Mouse (Mus musculus) midbrain, embryonic 11.5 days (tissue): ENCODE measurements at regions not wholly inside any gene's neighbourhood (a gene's known extent, or its start where the extent isn't known, plus 50 kb on each side); places are given as distances from the start of the nearest gene placed in this dataset.

Source experiments
- ATAC-seq: fragments of 200-750 bp; cut with Nextera tagmentation; 2 replicates; pipeline ENCODE4 v1.8.0; 2017; ENCODE audit warnings: moderate TSS enrichment, moderate library complexity; ENCODE audit not compliant: low FRiP score
- DNase-seq: peaks from one replicate; pipeline ENCODE4 v3.0.0; 2015; ENCODE audit warnings: low spot score; ENCODE audit errors: missing footprints
- H3K27ac ChIP-seq: fragments of 300-500 bp; sonication (generic); 2 replicates; pipeline ENCODE4 v1.5.1; 2014; ENCODE audit warnings: low read depth, low read length
- H3K27me3 ChIP-seq: fragments of 300-500 bp; sonication (generic); 2 replicates; pipeline ENCODE4 v1.6.1; 2014; ENCODE audit warnings: mild to moderate bottlenecking, low read length, moderate library complexity, mixed read lengths; ENCODE audit not compliant: control insufficient read depth, insufficient read depth
- H3K36me3 ChIP-seq: fragments of 300-500 bp; sonication (generic); 2 replicates; pipeline ENCODE4 v1.6.1; 2014; ENCODE audit warnings: mild to moderate bottlenecking, low read length, moderate library complexity, mixed read lengths; ENCODE audit not compliant: control insufficient read depth, insufficient read depth
- H3K4me1 ChIP-seq: fragments of 300-500 bp; sonication (generic); 2 replicates; pipeline ENCODE4 v1.6.1; 2014; ENCODE audit warnings: low read length; ENCODE audit not compliant: control insufficient read depth, insufficient read depth
- H3K4me2 ChIP-seq: fragments of 300-500 bp; sonication (generic); 2 replicates; pipeline ENCODE4 v1.6.1; 2014; ENCODE audit warnings: mild to moderate bottlenecking, moderate library complexity
- H3K4me3 ChIP-seq: fragments of 300-500 bp; sonication (generic); 2 replicates; pipeline ENCODE4 v1.5.1; 2014; ENCODE audit warnings: low read depth, low read length
- H3K9ac ChIP-seq: fragments of 300-500 bp; sonication (generic); 2 replicates; pipeline ENCODE4 v1.6.1; 2014; ENCODE audit warnings: low read length
- H3K9me3 ChIP-seq: fragments of 300-500 bp; sonication (generic); 2 replicates; pipeline ENCODE4 v1.6.1; 2016; ENCODE audit warnings: low read length; ENCODE audit not compliant: control insufficient read depth
- WGBS: fragments of 180-500 bp; shearing (Covaris S2); extraction: QIAGEN DNeasy Blood & Tissue Kit; methylation state at CpG from one replicate; pipeline ENCODE4 v1.1.7; 2014; 5-methylcytosine and 5-hydroxymethylcytosine counted together

DNA sequence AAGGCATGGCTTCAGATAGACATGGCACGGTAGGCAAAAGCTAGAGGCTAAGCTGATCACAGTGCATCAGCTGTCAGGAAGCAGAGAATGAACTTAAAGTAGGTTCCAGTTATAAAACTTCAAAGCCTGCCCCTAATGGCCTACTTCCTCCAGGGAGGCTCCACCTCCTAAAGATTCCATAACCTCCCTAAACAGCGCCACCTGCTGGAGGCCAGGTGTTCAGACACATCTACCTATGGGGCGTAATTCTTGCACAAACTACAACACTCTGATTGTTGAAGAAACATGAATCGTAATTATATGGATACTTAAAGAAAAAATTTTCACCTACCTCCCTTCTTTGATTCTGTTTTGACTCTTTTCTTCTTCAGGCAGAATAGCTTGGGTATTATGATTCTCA is 277.0 kb upstream of the Tmem132c start:
- H3K9me3 ChIP-seq, result no peaks in the 10 kb centered on the region
- DNase-seq (no peak), ATAC-seq (no peak)
- no peaks in the 10 kb centered on the region for H3K27me3 ChIP-seq
- H3K4me2 ChIP-seq, result no peak overlapping the region
- 92% methylated on average over 4 of the region's 4 CpGs for WGBS
- no peaks in the 10 kb centered on the region for H3K36me3 ChIP-seq
- H3K4me1 ChIP-seq, result no peaks in the 10 kb centered on the region
- H3K4me3 ChIP-seq, result no peak overlapping the region
- no peak overlapping the region for H3K9ac ChIP-seq
- no peak overlapping the region for H3K27ac ChIP-seq

DNA sequence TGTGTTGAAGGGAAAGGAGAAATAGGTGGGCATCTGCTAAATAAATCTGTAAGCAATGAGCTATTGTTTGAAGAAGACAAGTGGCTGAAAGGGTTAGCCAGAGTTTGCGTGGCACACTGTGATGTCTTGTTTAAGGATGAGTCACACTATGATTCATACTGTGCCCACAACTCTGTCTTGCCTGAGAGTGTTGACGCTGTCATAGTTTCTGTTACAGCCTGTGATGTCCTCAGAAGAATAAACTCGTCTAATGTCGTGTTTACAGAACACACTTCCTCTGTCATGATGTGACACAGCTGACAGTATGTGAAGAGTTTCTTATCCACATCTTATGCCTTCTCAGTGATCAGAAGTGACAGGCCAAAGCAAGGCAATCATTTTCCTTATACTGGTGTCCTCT is 274.5 kb upstream of the Tmem132c start:
- Histone ChIP-seq H3K27ac (no peak overlapping the region), H3K27me3 (no peaks in the 10 kb centered on the region), H3K9me3 (no peaks in the 10 kb centered on the region), H3K9ac (no peak overlapping the region), H3K4me1 (no peaks in the 10 kb centered on the region), H3K36me3 (no peaks in the 10 kb centered on the region), H3K4me2 (no peak overlapping the region), H3K4me3 (no peak overlapping the region)
- DNase-seq, result no peak
- 85% methylated on average over 4 of the region's 4 CpGs for WGBS
- no peak for ATAC-seq

DNA sequence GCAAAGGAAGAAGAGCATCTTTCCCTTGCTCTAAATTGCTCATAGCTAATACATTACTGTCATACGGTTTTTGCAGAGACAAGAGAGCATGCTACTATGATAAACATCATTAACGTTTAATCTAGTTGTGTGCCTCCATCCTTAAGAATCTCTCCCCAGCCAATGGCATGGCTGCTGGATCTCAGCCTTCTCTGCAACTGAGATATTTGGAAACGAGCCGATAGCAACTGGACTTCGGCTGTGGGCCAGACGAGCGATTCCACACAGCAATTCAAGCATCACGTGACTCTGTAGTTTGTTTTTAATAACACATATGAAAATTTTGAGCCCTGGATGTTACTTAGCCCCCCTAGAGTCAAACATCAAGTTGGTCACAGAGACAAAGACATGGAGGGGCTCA is 272.2 kb upstream of the Tmem132c start:
- no peaks in the 10 kb centered on the region for H3K4me1 ChIP-seq
- no peak overlapping the region for H3K4me2 ChIP-seq
- no peaks in the 10 kb centered on the region for H3K27me3 ChIP-seq
- H3K4me3 ChIP-seq, result no peak overlapping the region
- no peak for ATAC-seq
- H3K27ac ChIP-seq, result no peak overlapping the region
- no peaks in the 10 kb centered on the region for H3K36me3 ChIP-seq
- DNase-seq, result no peak
- WGBS, result 90% methylated on average over 8 of the region's 8 CpGs
- H3K9me3 ChIP-seq, result no peaks in the 10 kb centered on the region
- H3K9ac ChIP-seq, result no peak overlapping the region

DNA sequence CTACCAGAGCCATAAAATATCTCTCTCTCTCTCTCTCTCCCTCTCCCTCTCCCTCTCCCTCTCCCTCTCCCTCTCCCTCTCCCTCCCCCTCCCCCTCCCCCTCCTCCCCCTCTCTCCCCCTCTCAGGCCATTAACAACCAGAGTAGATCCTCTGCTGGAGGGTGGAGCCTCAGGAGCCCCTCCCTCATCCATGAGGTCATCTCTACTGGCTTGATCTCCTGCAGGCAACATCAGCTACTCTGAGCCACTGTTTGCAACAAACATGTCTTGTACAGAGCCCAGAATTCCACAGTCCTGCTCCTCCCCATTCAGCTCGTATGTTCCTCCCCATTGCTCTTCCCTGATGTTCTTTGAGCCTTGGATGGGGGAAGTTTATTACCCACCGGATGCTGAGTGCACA is 270.3 kb upstream of the Tmem132c start:
- DNase-seq (no peak), ATAC-seq (no peak)
- WGBS, result 84% methylated on average over 2 of the region's 2 CpGs
- no peaks in the 10 kb centered on the region for H3K36me3 ChIP-seq
- H3K9ac ChIP-seq, result no peak overlapping the region
- H3K27ac ChIP-seq, result no peak overlapping the region
- H3K9me3 ChIP-seq, result no peaks in the 10 kb centered on the region
- no peaks in the 10 kb centered on the region for H3K4me1 ChIP-seq
- H3K27me3 ChIP-seq, result no peaks in the 10 kb centered on the region
- H3K4me2 ChIP-seq, result no peak overlapping the region
- H3K4me3 ChIP-seq, result no peak overlapping the region

DNA sequence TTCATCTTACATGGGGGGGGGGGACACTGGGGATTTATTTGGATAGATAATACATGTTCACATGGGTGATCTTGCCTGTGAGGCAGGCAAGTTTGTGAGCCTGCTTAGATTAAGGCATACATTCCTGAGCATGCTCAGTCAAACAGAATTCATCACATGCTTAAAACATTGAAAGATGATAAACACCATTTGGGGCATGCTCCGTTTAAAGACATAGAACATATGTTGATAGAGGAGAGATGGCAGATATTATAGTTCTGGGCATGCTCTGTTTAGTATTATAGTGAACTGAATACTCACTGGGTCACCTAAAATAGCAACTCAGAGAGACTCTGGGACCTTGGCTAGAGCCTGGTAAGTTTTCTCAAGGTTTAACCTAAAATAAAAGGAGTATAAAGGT is 269.6 kb upstream of the Tmem132c start:
- Histone ChIP-seq H3K9me3 (no peaks in the 10 kb centered on the region), H3K27me3 (no peaks in the 10 kb centered on the region), H3K4me1 (no peaks in the 10 kb centered on the region), H3K4me2 (no peak overlapping the region), H3K4me3 (no peak overlapping the region), H3K9ac (no peak overlapping the region), H3K36me3 (no peaks in the 10 kb centered on the region), H3K27ac (no peak overlapping the region)
- no peak for ATAC-seq
- 84% methylated on average over 1 of the region's 1 CpGs for WGBS
- no peak for DNase-seq

DNA sequence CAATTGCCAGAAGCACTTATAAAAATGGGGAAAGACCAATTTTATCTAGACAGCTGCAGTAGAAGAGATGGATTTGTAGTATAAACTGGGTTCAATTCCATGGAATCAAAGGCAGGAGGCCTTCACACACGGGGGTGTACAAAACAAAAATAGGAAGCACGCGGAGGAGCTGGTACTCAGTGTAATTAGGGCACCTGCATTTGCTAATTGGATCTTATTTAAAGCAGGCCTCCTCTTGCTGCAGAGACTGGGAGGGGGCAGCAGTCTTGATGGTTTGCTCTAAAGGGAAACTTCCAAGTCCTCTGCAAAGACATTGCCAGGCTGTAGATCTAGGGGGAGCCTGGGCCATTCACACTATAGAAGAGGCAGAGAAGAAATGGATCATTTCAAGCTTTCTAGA is 268.2 kb upstream of the Tmem132c start:
- H3K4me1 ChIP-seq, result no peaks in the 10 kb centered on the region
- H3K4me3 ChIP-seq, result no peak overlapping the region
- 50% methylated on average over 3 of the region's 3 CpGs for WGBS
- no peak overlapping the region for H3K9ac ChIP-seq
- no peaks in the 10 kb centered on the region for H3K9me3 ChIP-seq
- DNase-seq, result no peak
- no peaks in the 10 kb centered on the region for H3K27me3 ChIP-seq
- no peaks in the 10 kb centered on the region for H3K36me3 ChIP-seq
- ATAC-seq, result no peak
- H3K27ac ChIP-seq, result no peak overlapping the region
- no peak overlapping the region for H3K4me2 ChIP-seq

DNA sequence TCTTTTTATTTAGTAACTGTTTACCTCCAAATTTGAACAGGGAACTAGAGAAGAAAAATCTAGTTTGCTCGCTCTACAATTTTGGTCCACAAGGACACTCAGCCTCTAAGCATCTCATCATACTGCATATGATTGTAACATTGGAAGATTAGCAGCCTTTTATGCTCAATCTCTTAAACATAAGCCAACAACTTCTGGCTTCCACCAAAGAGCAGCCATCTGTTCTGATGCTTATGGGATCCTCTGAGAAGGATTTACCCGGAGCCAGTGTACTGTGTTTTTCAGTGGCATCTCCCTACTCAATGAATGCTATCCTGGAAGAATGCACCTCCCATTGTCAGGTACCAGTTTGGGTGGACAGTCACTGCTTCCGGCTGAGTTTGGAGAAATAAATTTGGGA is 267.0 kb upstream of the Tmem132c start:
- no peak for ATAC-seq
- DNase-seq, result no peak
- H3K27me3 ChIP-seq, result no peaks in the 10 kb centered on the region
- no peaks in the 10 kb centered on the region for H3K9me3 ChIP-seq
- H3K4me2 ChIP-seq, result no peak overlapping the region
- no peaks in the 10 kb centered on the region for H3K4me1 ChIP-seq
- H3K27ac ChIP-seq, result no peak overlapping the region
- H3K9ac ChIP-seq, result no peak overlapping the region
- H3K36me3 ChIP-seq, result no peaks in the 10 kb centered on the region
- H3K4me3 ChIP-seq, result no peak overlapping the region
- 82% methylated on average over 3 of the region's 3 CpGs for WGBS

DNA sequence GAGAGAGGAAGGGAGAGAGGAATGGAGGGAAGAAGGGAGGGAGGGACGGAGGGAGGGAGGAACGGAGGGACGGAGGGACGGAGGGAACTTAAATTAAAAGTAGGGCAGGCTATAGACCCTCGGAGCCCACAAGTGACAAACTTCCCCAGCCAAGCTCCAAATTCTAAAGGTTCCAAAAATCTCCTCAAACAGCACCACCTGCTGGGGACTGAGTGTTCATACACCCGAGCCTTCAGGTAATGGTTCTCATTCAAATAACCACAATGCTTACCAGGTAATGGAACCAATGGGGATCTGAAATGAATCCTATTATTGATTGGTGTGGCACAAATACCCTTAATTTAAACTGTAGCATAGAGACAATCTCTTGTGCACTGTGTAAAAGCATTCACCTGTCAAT is 246.0 kb upstream of the Tmem132c start:
- Histone ChIP-seq H3K27me3 (no peaks in the 10 kb centered on the region), H3K9me3 (no peaks in the 10 kb centered on the region), H3K4me2 (no peak overlapping the region), H3K36me3 (no peaks in the 10 kb centered on the region), H3K4me1 (no peaks in the 10 kb centered on the region), H3K4me3 (no peak overlapping the region), H3K27ac (no peak overlapping the region), H3K9ac (no peak overlapping the region)
- DNase-seq, result no peak
- WGBS, result 62% methylated on average over 6 of the region's 6 CpGs
- no peak for ATAC-seq

DNA sequence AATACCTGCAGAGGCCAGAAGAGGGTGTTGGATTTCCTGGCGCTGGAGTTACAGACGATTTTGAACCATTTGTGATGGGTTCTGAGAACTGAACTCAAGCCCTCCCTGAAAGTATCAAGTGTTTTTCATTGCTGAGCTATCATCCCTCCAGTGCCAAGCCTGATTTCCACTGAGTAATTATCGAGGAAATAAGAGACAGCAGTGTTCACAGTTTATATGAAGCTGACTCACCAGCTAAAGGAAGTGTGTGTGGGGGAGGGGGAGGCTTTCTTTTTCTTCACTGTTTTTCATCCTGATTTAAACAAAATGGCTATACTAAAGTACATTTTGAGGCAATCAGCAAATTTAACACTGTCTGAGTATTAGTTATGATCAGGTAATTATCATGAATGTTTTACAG is 227.4 kb upstream of the Tmem132c start:
- 93% methylated on average over 3 of the region's 3 CpGs for WGBS
- ATAC-seq, result no peak

DNA sequence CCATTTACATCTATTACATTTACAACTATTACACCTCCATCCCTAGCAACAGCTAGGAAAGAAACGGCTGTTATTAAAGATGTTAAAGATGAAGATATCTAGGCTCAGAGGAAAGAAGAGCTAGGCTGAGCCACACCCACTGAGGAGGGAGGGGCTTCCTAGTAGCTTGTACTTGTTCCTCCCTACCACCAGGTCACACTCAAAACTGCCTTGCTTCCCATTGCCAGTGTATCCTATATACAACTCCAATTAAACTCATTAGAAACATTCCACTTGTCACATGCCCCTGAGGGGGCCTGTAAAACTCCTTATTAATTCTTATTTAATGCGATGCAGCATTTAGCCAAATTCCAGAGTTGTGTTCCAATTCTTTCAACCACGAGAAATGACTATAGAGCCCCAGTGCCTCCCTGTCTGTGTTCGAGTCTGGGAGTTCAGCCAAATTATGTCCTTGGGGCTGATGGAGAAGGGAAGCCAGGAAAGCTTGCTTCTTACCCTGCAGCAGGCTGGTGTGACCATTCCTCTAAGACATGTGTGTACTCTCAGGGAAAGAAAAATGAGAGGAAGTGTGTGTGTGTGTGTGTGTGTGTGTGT is 225.0 kb upstream of the Tmem132c start:
- DNase-seq, result no peak
- H3K36me3 ChIP-seq, result no peaks in the 10 kb centered on the region
- 79% methylated on average over 4 of the region's 4 CpGs for WGBS

More for the DNA sequence above, 227.4 kb upstream of the Tmem132c start:
- Histone ChIP-seq H3K27ac (no peak overlapping the region), H3K4me3 (no peak overlapping the region), H3K9ac (no peak overlapping the region), H3K9me3 (no peaks in the 10 kb centered on the region), H3K36me3 (no peaks in the 10 kb centered on the region), H3K27me3 (no peaks in the 10 kb centered on the region), H3K4me2 (no peak overlapping the region), H3K4me1 (no peaks in the 10 kb centered on the region)
- DNase-seq, result no peak

More for the DNA sequence above, 225.0 kb upstream of the Tmem132c start:
- no peak overlapping the region for H3K4me2 ChIP-seq
- H3K9ac ChIP-seq, result no peak overlapping the region
- ATAC-seq, result no peak
- no peaks in the 10 kb centered on the region for H3K4me1 ChIP-seq
- no peak overlapping the region for H3K4me3 ChIP-seq
- no peaks in the 10 kb centered on the region for H3K9me3 ChIP-seq
- no peak overlapping the region for H3K27ac ChIP-seq
- no peaks in the 10 kb centered on the region for H3K27me3 ChIP-seq
